Comparison of ENCODE assay signal across 9 mouse cellular contexts in genomic region chr14:48246236-48246635, GRCm38 (mm10).
DNase-seq lines count a peak whose midpoint lies in the region; ATAC-seq and TF ChIP-seq lines count a peak whose summit lies in the region.
"Had no signal": no experiment of that assay in that cellular context is flagged by ENCODE, and none has a peak within 500 bp of the region (broad histone marks: within the 10 kb centered on the region; RNA-seq: fewer than 3 reads in every experiment).

No protein-coding gene starts in this region.

- intact Hi-C loops in left cerebral cortex, postnatal 4 days (cut with DNase I) = no loop called here
- intact Hi-C loops in left cerebral cortex, adult 2 months (cut with DNase I) = no loop called here

- WGBS in hindbrain, embryonic 15.5 days = 57% methylated on average over 3 of the region's 3 CpGs
- WGBS in forebrain, embryonic 14.5 days = 86% methylated on average over 3 of the region's 3 CpGs

- H3K4me1 ChIP-seq in hindbrain, embryonic 15.5 days (replicated peaks) = peaks cover 6% of the 10 kb centered on the region
- no peaks in the 10 kb centered on the region for H3K4me1 ChIP-seq in forebrain, embryonic 14.5 days (ENCODE audit: control insufficient read depth, insufficient read depth, low read length)

- H3K4me2 ChIP-seq in hindbrain, embryonic 15.5 days = no peak overlapping the region
- no peak overlapping the region for H3K4me2 ChIP-seq in forebrain, embryonic 14.5 days (ENCODE audit: low read length)

- no peaks in the 10 kb centered on the region for H3K9me3 ChIP-seq in hindbrain, embryonic 15.5 days
- no peaks in the 10 kb centered on the region for H3K9me3 ChIP-seq in forebrain, embryonic 14.5 days (replicated peaks; ENCODE audit: control insufficient read depth, low read length)

- ATAC-seq in common myeloid progenitor, adult 5-6 weeks (replicated peaks; ENCODE audit: low read depth, poor library complexity, severe bottlenecking) = peak; percentile 98
- peak; percentile 72 for ATAC-seq in hindbrain, embryonic 15.5 days (ENCODE audit: low FRiP score, low read depth)
- no peak for ATAC-seq in forebrain, embryonic 14.5 days

- no peak for TF ChIP-seq CTCF in left cerebral cortex, adult 2 months (IDR thresholded peaks at IDR 0.05)

- H3K27me3 ChIP-seq in hindbrain, embryonic 15.5 days = no peaks in the 10 kb centered on the region
- H3K27me3 ChIP-seq in forebrain, embryonic 14.5 days (replicated peaks; ENCODE audit: control insufficient read depth, insufficient read depth, low read length) = no peaks in the 10 kb centered on the region

- no peaks in the 10 kb centered on the region for H3K36me3 ChIP-seq in hindbrain, embryonic 15.5 days
- no peaks in the 10 kb centered on the region; the same call in 1 of the 2 replicates for H3K36me3 ChIP-seq in forebrain, embryonic 14.5 days (ENCODE audit: control insufficient read depth, insufficient read depth, low read length)

- H3K27ac ChIP-seq in left cerebral cortex, adult 2 months = no peak overlapping the region
- H3K27ac ChIP-seq in hindbrain, embryonic 15.5 days (replicated peaks) = no peak overlapping the region
- no peak overlapping the region for H3K27ac ChIP-seq in forebrain, embryonic 14.5 days (ENCODE audit: low read depth, low read length)
- H3K27ac ChIP-seq: liver, embryonic 14.5 days had no signal

- DNase-seq in left cerebral cortex, postnatal 4 days = peak; percentile 15
- DNase-seq in left cerebral cortex, adult 2 months (ENCODE audit: extremely low spot score in 1 of 2, low spot score in 2 of 2) = no peak
- peak; percentile 22 to 25 for DNase-seq in natural killer cell, adult 2 months (ENCODE audit: low spot score in 2 of 2)
- DNase-seq in right cerebral cortex, adult 18-20 months = no peak
- no peak for DNase-seq in forebrain, embryonic 14.5 days (ENCODE audit: low spot score)
- no peak for DNase-seq in retina, embryonic 14.5 days (ENCODE audit: low spot score)

- H3K9ac ChIP-seq in hindbrain, embryonic 15.5 days = no peak overlapping the region
- H3K9ac ChIP-seq in forebrain, embryonic 14.5 days (ENCODE audit: low read length) = no peak overlapping the region
- H3K9ac ChIP-seq: liver, embryonic 14.5 days had no signal

- no peak overlapping the region for H3K4me3 ChIP-seq in left cerebral cortex, adult 2 months
- H3K4me3 ChIP-seq in hindbrain, embryonic 15.5 days = no peak overlapping the region
- H3K4me3 ChIP-seq in forebrain, embryonic 14.5 days (ENCODE audit: low read depth, low read length) = no peak overlapping the region

Comparison
In these comparisons a context has a peak if more than half of its experiments do, and no peak if none do; other contexts are left out.
1. DNase-seq: peak in left cerebral cortex, postnatal 4 days (single experiment) and natural killer cell, adult 2 months (2 of 2); none in left cerebral cortex, adult 2 months (0 of 2), right cerebral cortex, adult 18-20 months (single experiment), forebrain, embryonic 14.5 days (single experiment) and retina, embryonic 14.5 days (single experiment).